Mouse (Mus musculus) kidney, postnatal 36 days (tissue): Measurements from ENCODE around the gene Acadl.

ENCODE experiments used
- DNase-seq, 2 experiments: peaks; one replicate each; pipeline ENCODE4 v3.0.0; 2021 to 2022; ENCODE audit warnings: mixed read lengths in 2 of 2

Gene Acadl

GRCm38 (mm10) chr1:66839135-66839534 is 23.9 kb downstream of the Acadl start:
- no peak for DNase-seq

- peak; percentile 79 to 95 for DNase-seq
These were observed 24.7 kb downstream of the Acadl start for GRCm38 (mm10) chr1:66838184-66839042.

GRCm38 (mm10) chr1:66837207-66837606 is 25.9 kb downstream of the Acadl start:
- peak in 1 of 2 experiments; percentile 24 for DNase-seq

- DNase-seq: peak; percentile 37 to 72
These were observed 30.4 kb downstream of the Acadl start for GRCm38 (mm10) chr1:66832636-66833165.

GRCm38 (mm10) chr1:66831824-66832600 is 31.1 kb downstream of the Acadl start:
- DNase-seq: peak; percentile 68 to 71

- peak; percentile 41 to 44 for DNase-seq
These were observed 33.5 kb downstream of the Acadl start for GRCm38 (mm10) chr1:66829400-66830080.

- DNase-seq: no peak
These were observed 41.1 kb downstream of the Acadl start for GRCm38 (mm10) chr1:66821966-66822365.

- DNase-seq: peak; percentile 45 to 49
These were observed 42.8 kb downstream of the Acadl start for GRCm38 (mm10) chr1:66820241-66820640.

GRCm38 (mm10) chr1:66817865-66818315 is 45.2 kb downstream of the Acadl start:
- peak in 1 of 2 experiments; percentile 23 for DNase-seq

- peak; percentile 96 to 99 for DNase-seq
These were observed 45.6 kb downstream of the Acadl start, which contains the start of gene Kansl1l for GRCm38 (mm10) chr1:66817453-66817839. TSS of gene Kansl1l (minus strand) at chr1:66817562.

GRCm38 (mm10) chr1:66816837-66817452 is 46.1 kb downstream of the Acadl start:
- DNase-seq: peak; percentile 90 to 95

GRCm38 (mm10) chr1:66815941-66816777 is 46.9 kb downstream of the Acadl start:
- DNase-seq: peak; percentile 68 to 82

- no peak for DNase-seq
These were observed 48.3 kb downstream of the Acadl start for GRCm38 (mm10) chr1:66814756-66815155.

- no peak for DNase-seq
These were observed 49.9 kb downstream of the Acadl start for GRCm38 (mm10) chr1:66813191-66813590.

GRCm38 (mm10) chr1:66806821-66807220 is 56.3 kb downstream of the Acadl start:
- no peak for DNase-seq

- DNase-seq: no peak
These were observed 57.7 kb downstream of the Acadl start for GRCm38 (mm10) chr1:66805408-66805807.

GRCm38 (mm10) chr1:66804710-66805109 is 58.4 kb downstream of the Acadl start:
- peak in 1 of 2 experiments; percentile 20 for DNase-seq

- DNase-seq: no peak
These were observed 65.1 kb downstream of the Acadl start for GRCm38 (mm10) chr1:66797962-66798361.

GRCm38 (mm10) chr1:66792838-66793466 is 70.1 kb downstream of the Acadl start:
- DNase-seq: no peak

GRCm38 (mm10) chr1:66782296-66782695 is 80.8 kb downstream of the Acadl start:
- DNase-seq: no peak

- DNase-seq: no peak
These were observed 82.0 kb downstream of the Acadl start for GRCm38 (mm10) chr1:66781027-66781426.
